Mouse (Mus musculus) c-Kit-positive CD71-positive TER-119-negative erythroid progenitor cells, embryonic 14.5 days (primary cell): ENCODE data around the gene Gm10490.
"Not testable (repeated sequence)": the region's sequence is repeated elsewhere in the genome, so short reads cannot be mapped to it uniquely, and the experiment has no call there.

Experiments used
- DNase-seq: peaks from one replicate; pipeline ENCODE4 v3.0.0-alpha.2; 2013; ENCODE audit warnings: low read depth

Gm10490 gene

DNA sequence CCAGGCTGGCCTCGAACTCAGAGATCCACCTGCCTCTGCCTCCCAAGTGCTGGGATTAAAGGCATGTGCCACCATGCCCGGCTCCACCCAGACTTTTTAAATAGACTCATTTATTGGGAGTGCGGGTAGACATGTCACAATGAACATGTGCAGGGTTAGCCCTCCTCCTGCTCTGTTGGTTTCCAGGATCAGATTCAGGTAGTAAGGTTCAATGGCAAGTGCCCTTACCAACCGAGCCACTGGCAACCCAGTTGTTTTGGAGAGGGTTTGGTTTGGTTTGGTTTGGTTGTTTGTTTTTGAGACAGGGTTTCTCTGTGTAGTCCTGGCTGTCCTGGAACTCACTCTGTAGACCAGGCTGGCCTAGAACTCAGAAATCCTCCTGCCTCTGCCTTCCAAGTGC, at the start of gene Gm10490:
Gm10490 (plus strand) TSS at position 301 of the 400 bp plus-strand sequence.
- not testable (repeated sequence) for DNase-seq

DNA sequence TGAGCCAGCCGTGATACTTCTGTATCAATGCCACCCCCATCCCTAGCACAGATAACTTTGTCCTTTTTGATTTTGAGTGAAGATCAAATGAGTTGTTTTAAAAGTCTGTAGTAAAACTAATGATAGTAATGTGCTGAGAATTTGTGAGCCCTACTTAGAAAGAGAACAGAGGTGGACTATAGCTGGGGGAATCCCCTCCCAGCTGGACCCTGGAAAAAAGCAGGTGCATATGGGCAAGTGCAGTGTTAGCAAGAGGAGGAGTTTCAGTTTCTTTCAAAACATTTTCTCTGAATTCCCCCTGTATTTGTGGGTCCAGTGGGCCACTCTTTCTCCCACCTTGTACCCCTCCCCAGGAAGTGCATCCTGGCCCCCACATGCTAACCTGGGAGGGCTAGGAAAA, 46.2 kb upstream of the Gm10490 start:
- no peak for DNase-seq

DNA sequence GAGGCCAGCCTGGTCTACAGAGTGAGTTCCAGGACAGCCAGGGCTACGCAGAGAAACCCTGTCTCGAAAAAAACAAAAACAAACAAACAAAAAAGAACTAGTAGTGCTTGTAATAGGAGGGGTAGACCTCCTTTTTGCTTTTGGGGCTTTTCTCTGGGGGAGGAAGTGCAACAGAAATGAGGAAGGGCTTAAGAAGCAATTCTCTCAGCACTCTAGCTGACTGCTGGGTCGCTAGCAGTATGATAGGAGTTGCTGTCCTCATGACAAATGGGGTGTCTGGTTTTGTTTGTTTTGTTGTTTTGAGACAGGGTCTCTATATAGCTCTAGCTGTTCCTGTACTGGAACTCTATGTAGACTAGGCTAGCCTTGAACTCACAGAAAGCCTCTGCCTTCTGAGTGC, 44.8 kb upstream of the Gm10490 start:
- no peak for DNase-seq

DNA sequence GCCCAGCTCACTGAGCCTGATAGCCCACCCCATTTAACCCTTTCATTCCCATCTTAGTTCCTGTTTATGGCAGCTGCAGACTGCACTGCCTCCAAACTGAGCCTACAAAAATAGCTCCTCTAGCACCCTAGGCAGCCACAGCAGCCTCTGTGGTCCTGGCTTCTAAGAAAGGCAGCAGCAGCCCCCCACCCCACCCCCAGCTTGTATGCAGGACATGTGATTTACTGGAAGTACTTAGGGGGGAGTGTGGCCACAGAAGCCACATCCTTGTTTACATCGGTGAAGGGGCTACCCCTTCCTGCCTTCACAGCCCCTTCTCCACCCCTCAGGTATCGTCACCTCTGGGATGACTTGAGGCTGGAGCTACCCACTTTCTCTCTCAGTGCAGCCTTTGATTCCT, 44.0 kb upstream of the Gm10490 start:
- DNase-seq, result no peak

DNA sequence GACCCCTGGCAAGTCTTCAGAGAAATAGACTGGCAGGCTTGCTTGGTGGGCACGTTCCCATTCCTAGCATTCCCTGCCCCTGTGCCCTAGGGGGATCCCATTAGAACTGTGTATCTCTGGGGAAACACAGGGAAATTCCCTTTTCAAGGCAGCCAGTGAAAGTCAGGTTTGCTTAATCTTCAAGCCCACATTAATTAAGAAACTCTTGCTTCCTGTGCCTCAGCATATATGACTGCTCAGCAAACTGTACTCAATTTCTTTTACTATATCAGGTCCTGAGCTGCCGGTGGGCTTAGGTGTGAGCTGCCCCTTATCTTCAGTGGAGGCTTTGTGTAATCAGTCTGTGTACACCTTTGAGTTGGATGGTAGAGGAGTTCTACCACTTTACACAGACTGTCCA, 43.6 kb upstream of the Gm10490 start:
- no peak for DNase-seq

DNA sequence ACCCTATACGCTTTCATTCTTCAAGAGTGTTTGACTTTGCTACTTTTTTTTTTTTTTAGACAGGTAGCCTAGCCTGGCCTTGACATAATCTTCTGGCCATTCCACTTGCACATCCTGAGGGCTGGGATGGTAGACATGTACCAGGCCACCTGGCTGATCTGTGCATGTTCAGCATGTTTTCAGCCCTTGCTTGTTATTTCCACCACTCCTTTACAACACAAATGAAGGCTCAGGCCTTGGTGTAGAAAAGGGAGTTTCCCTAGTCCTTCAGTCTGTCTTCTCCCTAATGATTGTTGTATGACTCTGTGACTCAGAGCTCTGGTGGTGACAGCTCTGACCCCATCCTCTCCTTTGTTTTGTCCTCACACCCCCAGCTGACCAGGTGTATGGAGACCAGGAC, 42.2 kb upstream of the Gm10490 start:
- DNase-seq, result no peak

DNA sequence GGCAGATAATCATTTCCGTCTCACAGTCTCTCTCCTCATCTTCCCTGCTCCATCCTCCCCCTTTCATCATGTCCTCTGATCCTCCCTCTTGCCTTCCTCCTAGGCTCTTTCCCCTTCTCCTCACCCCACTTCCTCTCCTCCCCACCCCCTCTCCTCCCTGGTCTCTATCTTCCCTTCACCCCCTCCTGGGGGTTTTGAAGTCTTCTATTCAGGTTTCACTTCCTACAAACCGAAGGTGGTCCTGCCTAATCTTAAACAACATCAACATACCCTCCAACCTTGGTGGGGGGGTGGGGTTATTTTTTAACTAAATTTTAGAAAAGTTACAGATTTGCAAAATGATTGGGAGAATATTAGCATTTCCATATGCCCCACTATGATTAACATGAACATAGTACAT, 40.8 kb upstream of the Gm10490 start:
- no peak for DNase-seq

DNA sequence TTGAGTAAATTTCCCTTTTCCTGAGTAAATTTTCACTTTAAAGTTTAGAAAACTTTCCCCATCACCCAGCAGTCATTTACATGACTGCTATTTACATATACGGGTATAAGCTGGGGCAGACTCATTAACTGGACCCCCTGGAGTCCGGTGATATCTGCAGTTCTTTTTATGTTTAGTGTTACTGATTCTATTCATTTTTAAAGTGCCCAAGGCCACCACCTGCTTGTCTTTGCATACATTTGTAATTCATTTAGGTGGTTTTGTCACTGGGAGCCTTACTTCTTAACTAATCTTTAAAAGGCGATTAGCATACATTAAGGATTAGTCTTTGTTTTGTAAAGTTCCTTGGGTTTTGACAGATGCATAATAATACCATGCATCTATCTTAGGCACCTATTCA, 39.5 kb upstream of the Gm10490 start:
- DNase-seq, result no peak

DNA sequence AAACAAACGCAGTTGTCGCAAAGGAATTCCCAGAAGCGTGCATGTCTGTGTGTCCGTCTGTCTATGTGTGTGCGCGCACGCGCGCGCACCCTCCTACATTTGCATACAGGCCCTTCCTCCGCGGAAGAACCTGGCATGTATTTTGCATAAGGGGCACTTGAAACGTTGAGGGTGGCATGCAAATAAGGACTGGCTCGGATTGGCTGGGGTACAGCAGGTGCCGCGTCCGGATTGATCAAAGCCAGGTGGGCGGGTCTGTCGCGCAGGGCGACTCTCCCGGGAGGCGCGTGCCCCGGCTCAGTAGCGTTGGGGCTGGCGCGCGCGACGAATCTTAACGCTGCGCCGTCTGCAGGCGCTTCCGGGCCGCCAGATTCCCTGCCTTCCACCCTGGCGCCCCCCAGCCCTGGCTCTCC, 31.3 kb upstream of the Gm10490 start, which contains the start of gene Pim2:
Pim2 (plus strand) TSS at position 256 of the 413 bp plus-strand sequence.
- peak; percentile 73 for DNase-seq

DNA sequence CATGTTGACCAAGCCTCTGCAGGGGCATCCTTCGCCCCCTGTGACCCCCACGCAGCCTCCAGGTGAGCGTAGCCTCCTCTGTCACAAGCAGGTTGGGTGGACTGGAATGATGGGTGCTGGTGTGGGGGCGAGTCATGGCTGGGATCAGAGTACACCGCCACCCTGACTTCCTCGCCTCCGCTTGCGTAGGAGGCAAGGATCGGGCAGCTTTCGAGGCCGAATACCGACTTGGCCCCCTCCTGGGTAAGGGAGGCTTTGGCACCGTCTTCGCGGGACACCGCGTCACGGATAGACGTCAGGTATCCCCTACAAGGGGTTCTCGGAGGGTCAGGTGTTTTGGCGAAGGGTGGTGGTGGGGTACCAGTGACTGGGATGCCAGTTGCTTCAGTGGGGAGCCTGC, 30.8 kb upstream of the Gm10490 start:
- DNase-seq, result no peak

DNA sequence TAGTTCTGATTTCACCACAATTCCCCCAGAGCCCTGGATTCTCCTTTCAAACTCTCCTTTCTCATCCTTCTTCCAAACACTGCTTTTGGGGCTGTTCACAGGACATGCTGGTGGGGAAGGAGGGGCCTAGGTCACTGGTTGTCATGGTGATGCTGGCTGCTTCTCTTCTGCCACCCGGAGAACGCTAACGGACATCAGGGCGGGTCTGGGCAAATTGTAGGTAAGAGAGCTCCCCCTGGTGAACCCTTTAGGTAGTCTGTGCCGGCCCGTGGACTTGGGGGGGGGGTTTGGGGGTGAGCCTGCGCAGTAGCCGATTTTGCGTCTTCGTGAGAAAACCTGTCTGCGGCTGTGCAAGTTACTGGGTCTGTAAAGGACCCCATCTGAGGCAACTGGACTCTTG, 29.5 kb upstream of the Gm10490 start:
- DNase-seq, result no peak

DNA sequence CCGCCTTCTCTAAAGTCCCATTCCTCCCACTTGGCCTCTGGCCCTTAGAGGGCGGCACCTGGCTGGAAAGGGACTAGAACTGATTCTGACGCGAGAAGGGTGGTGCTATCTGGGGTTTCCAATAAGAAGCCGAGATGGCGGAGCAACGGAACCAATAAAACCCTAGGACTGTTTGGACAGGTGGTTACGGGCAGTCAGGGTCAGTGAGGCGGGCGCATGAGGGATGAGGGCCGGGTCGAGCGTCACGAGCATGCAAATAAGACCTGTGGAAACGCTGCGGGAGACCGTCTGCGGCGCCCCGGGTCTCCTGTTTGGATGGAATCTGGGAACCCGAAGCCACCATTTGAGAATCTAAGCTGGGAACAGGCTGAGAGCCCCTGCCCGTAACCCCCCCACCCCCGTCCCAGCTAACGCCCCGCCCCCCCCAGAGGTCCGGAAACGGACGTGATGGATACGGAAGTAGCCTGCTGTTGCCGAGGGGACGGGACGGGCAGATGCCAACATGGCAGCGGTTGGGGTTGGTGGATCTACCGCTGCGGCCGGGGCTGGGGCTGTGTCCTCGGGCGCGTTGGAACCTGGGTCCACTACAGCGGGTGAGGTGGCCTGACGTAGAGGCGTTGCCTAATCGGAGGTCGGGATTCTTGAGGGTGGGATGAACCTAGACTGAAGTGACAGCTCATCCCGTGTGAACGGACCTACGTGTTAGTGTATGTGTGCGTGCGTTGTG, 25.3 kb upstream of the Gm10490 start, which contains the start of gene Slc35a2:
Slc35a2 (plus strand) TSS at position 188 of the 727 bp plus-strand sequence.
- peak; percentile 75 for DNase-seq

DNA sequence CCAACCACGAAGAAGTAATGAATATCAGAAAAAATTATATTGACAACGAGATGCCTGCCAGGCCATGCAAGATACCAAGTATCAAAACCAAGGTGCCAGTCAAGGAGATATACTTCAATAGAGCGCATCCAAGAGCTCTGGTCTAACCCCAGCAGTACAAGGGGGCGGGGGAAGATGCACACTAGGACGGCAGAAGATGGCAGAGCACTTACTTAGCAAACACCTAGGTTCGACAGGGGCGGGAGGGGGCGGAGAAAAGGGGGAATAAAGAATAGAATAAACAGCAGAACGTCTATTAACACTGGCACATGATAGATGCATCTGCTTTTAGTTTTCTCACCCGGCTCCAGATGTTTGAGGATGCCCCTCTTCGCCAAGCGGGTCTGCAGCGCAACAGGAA, 11.1 kb upstream of the Gm10490 start:
- DNase-seq, result no peak

DNA sequence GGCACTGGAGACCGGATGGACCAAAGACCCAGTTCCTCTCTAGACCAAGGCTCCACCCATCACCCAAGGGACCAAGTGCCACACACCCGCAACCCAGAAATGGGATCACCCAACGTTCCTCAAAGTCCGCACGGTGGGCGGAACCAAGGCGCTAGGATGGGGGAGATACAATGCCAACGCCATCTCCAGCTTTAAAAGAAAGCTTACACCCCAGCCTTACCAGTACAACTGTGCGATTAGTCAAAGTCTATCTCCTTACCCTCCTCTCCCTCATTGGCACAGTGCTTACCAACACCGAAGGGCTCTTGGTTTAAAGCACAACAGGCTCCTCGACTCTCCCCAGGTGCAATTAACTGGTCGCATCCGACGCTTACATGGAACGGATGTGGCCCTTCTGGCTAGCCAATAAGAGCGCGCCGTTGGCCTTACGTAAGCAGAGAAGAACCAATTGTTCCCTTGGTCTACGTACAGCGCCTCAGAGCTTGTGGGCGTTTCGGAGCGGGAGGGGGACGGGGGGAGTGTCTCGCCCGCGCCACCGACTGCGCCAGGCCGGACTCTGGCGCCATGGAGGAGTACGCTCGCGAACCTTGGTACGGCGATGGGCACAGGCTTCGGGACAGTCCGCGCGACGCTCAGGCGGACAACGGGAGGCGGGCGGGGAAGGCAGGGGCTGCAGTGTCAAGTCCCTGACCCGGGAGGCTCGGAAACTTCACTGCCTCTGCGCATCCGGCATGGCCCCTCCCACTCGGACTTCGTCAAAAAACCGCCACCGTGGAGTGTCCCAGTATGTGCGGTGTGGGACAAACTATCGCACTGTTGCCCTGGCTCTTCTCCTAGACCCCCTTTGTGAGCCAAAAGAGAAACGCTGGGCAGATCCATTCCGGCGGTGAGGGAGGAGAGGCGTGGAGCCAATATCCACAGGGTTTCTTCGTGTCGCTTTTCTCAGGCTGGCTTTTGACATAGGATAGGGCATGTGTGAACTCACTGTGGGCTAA, 10.2 kb upstream of the Gm10490 start, which contains the start of the genes Pqbp1 and Timm17b:
Pqbp1 (minus strand) TSS at position 390 of the 995 bp plus-strand sequence.
Timm17b (plus strand) TSS at position 478 of the 995 bp plus-strand sequence.
- DNase-seq, result peak; percentile 80

DNA sequence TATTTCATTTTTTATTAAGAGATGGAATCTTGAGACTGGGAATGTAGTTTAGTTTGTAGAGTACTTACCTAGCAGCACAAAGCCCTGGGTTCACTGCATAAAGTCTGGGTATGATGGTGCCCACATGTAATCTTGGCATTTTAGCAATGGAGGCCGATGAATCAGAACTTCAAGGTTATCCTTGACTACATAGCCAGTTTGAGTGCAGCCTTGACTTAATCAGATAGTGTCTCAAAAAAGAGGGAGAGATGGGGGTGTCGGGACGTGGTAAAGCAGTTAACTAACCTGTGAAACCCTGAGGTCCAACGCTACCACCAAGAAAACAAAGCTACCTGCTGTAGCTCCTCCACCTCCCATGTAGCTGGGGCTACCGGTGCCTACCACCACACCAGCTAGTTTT, 4.9 kb upstream of the Gm10490 start:
- DNase-seq, result no peak

DNA sequence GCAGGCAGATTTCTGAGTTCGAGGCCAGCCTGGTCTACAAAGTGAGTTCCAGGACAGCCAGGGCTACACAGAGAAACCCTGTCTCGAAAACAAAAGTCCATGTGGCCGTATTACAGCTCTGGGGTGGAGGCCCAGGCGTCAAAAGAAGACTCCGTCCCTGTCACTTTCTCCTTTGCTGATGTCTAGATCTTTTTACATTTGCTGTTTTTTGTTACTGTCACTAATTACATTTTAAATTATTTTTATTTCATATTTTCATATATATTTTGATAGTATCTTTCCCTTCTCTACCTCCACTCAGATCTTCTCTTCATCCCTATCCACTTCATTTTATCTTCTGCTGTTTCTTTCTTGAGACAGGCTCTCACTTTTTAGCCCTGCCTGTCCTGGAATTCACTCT, 1.6 kb upstream of the Gm10490 start, which contains the start of gene Gm10491:
Gm10491 (minus strand) TSS at position 101 of the 400 bp plus-strand sequence.
- no peak for DNase-seq

DNA sequence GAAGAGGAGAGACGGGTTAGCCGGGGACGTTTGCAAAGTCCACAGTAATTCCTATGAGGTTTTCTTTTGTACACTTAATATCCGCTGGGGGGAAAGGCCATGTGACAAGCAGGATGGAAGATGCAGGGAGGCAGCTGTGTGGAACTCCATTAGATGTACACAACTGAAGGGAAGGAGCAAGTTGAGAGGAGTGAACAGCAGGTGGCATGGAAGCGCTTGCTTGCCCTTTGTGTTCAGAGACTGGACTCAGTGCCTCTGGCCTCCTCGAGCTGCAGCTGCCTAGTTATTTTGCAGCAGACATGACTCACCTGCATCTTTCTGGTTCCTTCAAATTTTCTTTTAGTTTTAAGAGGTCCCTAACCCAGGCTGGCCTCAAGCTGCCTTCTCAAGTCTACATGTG, 1.1 kb downstream of the Gm10490 start:
- no peak for DNase-seq

DNA sequence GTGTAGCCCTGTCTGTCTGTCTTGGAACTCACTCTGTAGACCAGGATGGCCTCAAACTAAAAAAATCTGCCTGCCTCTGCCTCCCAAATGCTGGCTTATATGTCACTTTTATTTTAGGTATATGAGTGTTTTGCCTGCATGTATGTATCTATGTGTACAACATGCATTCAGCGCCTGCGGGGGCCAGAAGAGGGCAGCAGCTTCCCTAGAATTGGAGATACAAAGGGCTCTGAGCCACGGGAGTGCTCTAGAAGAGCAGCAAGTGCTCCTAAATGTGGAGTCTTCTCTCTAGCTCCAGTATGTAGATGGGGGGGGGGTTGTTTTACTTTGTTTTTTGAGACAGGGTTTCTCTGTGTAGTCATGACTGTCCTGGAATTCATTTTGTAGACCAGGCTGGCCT, 6.3 kb downstream of the Gm10490 start:
- not testable (repeated sequence) for DNase-seq

DNA sequence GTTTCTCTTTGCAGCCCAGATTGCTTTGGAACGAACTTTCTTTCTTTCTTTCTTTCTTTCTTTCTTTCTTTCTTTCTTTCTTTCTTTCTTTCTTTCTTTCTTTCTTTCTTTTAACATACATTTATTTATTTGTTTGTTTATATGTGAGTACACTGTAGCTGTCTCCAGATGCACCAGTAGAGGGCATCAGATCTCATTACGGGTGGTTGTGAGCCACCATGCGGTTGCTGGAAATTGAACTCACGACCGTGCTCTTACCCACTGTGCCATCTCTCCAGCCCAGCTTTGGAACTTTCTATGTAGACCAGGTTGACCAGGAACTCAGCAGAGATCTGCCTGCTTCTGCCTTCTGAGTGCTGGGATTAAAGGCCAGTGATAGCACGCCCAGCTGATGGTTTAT, 8.6 kb downstream of the Gm10490 start:
- DNase-seq, result not testable (repeated sequence)

DNA sequence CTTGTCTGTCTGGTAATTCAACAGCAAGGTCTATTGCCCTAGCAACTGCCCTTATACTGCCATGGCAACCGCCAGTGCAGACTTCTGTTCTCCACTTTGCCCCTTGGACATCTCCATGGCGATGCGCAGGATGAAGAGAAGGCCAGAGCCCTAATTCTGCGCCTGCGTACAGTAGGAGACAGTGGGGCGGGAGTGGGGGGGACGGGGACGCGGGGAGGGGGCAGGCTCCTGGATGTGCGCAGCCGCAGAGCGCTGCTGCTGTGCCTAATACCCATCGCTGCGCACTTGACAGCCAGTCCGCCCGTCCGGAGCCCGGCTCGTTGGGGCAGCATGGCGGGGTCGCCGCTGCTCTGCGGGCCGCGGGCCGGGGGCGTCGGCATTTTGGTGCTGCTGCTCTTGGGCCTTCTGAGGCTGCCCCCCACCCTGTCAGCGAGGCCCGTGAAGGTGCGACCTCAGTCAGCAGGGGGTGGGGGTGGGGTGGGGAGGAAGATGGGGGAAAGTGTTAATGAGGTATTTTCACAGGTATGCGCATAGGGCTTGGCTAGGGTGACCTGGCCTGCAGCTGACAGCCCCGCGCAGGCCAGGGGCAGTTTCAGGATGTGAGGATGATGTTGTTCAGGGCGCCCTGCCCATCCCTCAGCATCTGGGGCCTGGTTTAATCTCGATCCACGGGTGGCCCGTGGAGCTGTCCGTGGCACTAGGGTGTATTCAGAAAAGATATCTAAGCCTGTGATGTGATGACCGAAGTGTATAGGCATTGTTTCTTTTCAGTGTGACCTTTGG, 10.4 kb downstream of the Gm10490 start, which contains the start of gene Pcsk1n:
Pcsk1n (plus strand) TSS at position 222 of the 783 bp plus-strand sequence.
- DNase-seq, result no peak

DNA sequence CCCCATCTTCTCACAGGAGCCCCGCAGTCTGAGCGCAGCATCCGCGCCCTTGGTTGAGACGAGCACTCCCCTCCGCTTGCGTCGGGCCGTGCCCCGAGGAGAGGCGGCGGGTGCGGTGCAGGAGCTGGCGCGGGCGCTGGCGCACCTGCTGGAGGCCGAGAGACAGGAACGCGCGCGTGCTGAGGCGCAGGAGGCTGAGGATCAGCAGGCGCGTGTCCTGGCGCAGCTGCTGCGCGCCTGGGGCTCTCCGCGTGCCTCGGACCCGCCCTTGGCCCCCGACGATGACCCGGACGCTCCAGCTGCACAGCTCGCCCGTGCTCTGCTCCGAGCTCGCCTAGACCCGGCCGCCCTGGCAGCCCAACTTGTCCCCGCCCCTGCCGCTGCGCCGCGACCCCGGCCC, 12.7 kb downstream of the Gm10490 start:
- DNase-seq, result no peak

DNA sequence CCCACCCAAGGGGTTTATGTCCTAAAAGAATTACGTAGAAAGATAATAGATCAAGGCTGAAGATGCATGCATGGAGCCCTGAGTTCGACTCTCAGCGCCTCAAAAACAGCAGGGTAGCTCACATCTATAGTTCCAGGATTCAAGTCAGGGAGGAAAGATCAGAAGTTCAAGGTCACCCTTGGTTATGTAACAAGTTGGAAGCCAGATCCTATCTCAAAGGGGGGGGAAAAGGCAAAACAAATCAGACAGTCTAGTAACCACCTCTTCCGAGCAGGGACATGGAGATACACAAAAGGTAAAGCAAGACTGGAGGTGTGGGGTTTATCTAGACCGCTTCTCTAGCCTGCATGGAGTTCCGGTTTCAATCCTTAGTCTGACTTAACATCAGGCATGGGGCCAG, 16.9 kb downstream of the Gm10490 start:
- no peak for DNase-seq
